Mouse (Mus musculus) neural tube, embryonic 12.5 days (tissue): ENCODE data around the gene Asb7. TPM values are rescaled to one million over a fixed set of nuclear protein-coding genes. Genes with fewer than 3 reads are reported as not detected.

Source experiments
- ATAC-seq: fragments of 200-750 bp; cut with Nextera tagmentation; 2 replicates; pipeline ENCODE4 v1.8.0; 2017; ENCODE audit warnings: low read depth, mild to moderate bottlenecking, moderate TSS enrichment, moderate library complexity; ENCODE audit not compliant: low FRiP score
- H3K27ac ChIP-seq: fragments of 300-500 bp; sonication (generic); 2 replicates; pipeline ENCODE4 v1.5.1; 2016
- H3K27me3 ChIP-seq: fragments of 300-500 bp; sonication (generic); replicated peaks from 2 replicates; pipeline ENCODE4 v1.6.1; 2016; ENCODE audit warnings: mild to moderate bottlenecking
- H3K36me3 ChIP-seq: fragments of 300-500 bp; sonication (generic); 2 replicates; pipeline ENCODE4 v1.6.1; 2016; ENCODE audit warnings: mild to moderate bottlenecking
- H3K4me1 ChIP-seq: fragments of 300-500 bp; sonication (generic); 2 replicates; pipeline ENCODE4 v1.6.1; 2016
- H3K4me2 ChIP-seq: fragments of 300-500 bp; sonication (generic); replicated peaks from 2 replicates; pipeline ENCODE4 v1.6.1; 2016; ENCODE audit warnings: mild to moderate bottlenecking
- H3K4me3 ChIP-seq: fragments of 300-500 bp; sonication (generic); 2 replicates; pipeline ENCODE4 v1.5.1; 2016
- H3K9ac ChIP-seq: fragments of 300-500 bp; sonication (generic); 2 replicates; pipeline ENCODE4 v1.6.1; 2016; ENCODE audit warnings: mild to moderate bottlenecking
- H3K9me3 ChIP-seq: fragments of 300-500 bp; sonication (generic); 2 replicates; pipeline ENCODE4 v1.6.1; 2016; ENCODE audit warnings: mild to moderate bottlenecking
- WGBS: fragments of 180-500 bp; shearing (Covaris S2); methylation state at CpG from one replicate; pipeline ENCODE4 v1.1.7; 2016; 5-methylcytosine and 5-hydroxymethylcytosine counted together
- polyA plus RNA-seq: library from polyadenylated mRNA; unstranded; fragments of >200 nt; fragmentation: Nextera tagmentation; extraction: Ambion mirVana; gene quantifications from 2 replicates; pipeline ENCODE4 v1.2.1, GENCODE M21; 2016

The Asb7 gene
- 19.0 and 22.5 TPM in 2 replicates for polyA plus RNA-seq

GRCm38 (mm10) chr7:66689294-66689619 is at the start of gene Asb7:
Asb7 (minus strand) TSS chr7:66689596.
- WGBS = under 1% methylated on average over 17 of the region's 18 CpGs
- no peaks in the 10 kb centered on the region for H3K27me3 ChIP-seq
- H3K36me3 ChIP-seq = no peaks in the 10 kb centered on the region
- no peaks in the 10 kb centered on the region for H3K9me3 ChIP-seq
- peak within 1 kb of the TSS; percentile 73 for H3K4me3 ChIP-seq
- H3K4me2 ChIP-seq = peak within 1 kb of the TSS; percentile 97
- H3K4me1 ChIP-seq = peaks cover 11% of the 10 kb centered on the region
- peak within 1 kb of the TSS; percentile 87 for H3K9ac ChIP-seq
- ATAC-seq = peak; percentile 95; the same call in 1 of the 2 replicates
- peak within 1 kb of the TSS; percentile 74; the same call in 1 of the 2 replicates for H3K27ac ChIP-seq

GRCm38 (mm10) chr7:66737418-66737817 is 48.0 kb upstream of the Asb7 start:
- H3K4me2 ChIP-seq = no peak overlapping the region
- H3K9ac ChIP-seq = no peak overlapping the region
- H3K4me3 ChIP-seq = no peak overlapping the region
- WGBS = 93% methylated on average over 4 of the region's 4 CpGs
- no peaks in the 10 kb centered on the region for H3K4me1 ChIP-seq
- H3K36me3 ChIP-seq = no peaks in the 10 kb centered on the region
- no peak overlapping the region for H3K27ac ChIP-seq
- no peak for ATAC-seq
- no peaks in the 10 kb centered on the region for H3K9me3 ChIP-seq
- H3K27me3 ChIP-seq = no peaks in the 10 kb centered on the region

- 94% methylated on average over 6 of the region's 6 CpGs for WGBS
Observed at GRCm38 (mm10) chr7:66734993-66735392, 45.6 kb upstream of the Asb7 start.

GRCm38 (mm10) chr7:66734466-66734865 is 45.1 kb upstream of the Asb7 start:
- H3K27me3 ChIP-seq = no peaks in the 10 kb centered on the region
- H3K4me2 ChIP-seq = no peak overlapping the region
- ATAC-seq = no peak
- no peaks in the 10 kb centered on the region for H3K4me1 ChIP-seq
- no peak overlapping the region for H3K4me3 ChIP-seq
- H3K9me3 ChIP-seq = no peaks in the 10 kb centered on the region
- no peak overlapping the region for H3K9ac ChIP-seq
- H3K36me3 ChIP-seq = no peaks in the 10 kb centered on the region
- H3K27ac ChIP-seq = no peak overlapping the region
- WGBS = 94% methylated on average over 4 of the region's 4 CpGs

More at GRCm38 (mm10) chr7:66734993-66735392, 45.6 kb upstream of the Asb7 start:
- Histone ChIP-seq H3K9ac (no peak overlapping the region), H3K27ac (no peak overlapping the region), H3K4me2 (no peak overlapping the region), H3K36me3 (no peaks in the 10 kb centered on the region), H3K4me3 (no peak overlapping the region), H3K4me1 (no peaks in the 10 kb centered on the region), H3K27me3 (no peaks in the 10 kb centered on the region), H3K9me3 (no peaks in the 10 kb centered on the region)
- no peak for ATAC-seq

- 94% methylated on average over 11 of the region's 11 CpGs for WGBS
- no peak overlapping the region for H3K4me2 ChIP-seq
- no peaks in the 10 kb centered on the region for H3K4me1 ChIP-seq
- no peaks in the 10 kb centered on the region for H3K9me3 ChIP-seq
- ATAC-seq = no peak
- H3K4me3 ChIP-seq = no peak overlapping the region
- no peak overlapping the region for H3K9ac ChIP-seq
- H3K27me3 ChIP-seq = no peaks in the 10 kb centered on the region
- H3K36me3 ChIP-seq = no peaks in the 10 kb centered on the region
- no peak overlapping the region for H3K27ac ChIP-seq
Observed at GRCm38 (mm10) chr7:66733882-66734281, 44.5 kb upstream of the Asb7 start.

- Histone ChIP-seq H3K4me1 (no peaks in the 10 kb centered on the region), H3K4me2 (no peak overlapping the region), H3K27me3 (no peaks in the 10 kb centered on the region), H3K4me3 (no peak overlapping the region), H3K27ac (no peak overlapping the region), H3K36me3 (no peaks in the 10 kb centered on the region), H3K9me3 (no peaks in the 10 kb centered on the region), H3K9ac (no peak overlapping the region)
- ATAC-seq = no peak
- WGBS = 93% methylated on average over 17 of the region's 17 CpGs
Observed at GRCm38 (mm10) chr7:66733431-66733830, 44.0 kb upstream of the Asb7 start.

- H3K27me3 ChIP-seq = peaks cover 29% of the 10 kb centered on the region
- H3K4me2 ChIP-seq = no peak overlapping the region
- H3K36me3 ChIP-seq = no peaks in the 10 kb centered on the region
- 94% methylated on average over 2 of the region's 2 CpGs for WGBS
- H3K4me3 ChIP-seq = no peak overlapping the region
- no peaks in the 10 kb centered on the region for H3K4me1 ChIP-seq
- H3K27ac ChIP-seq = no peak overlapping the region
- H3K9me3 ChIP-seq = no peaks in the 10 kb centered on the region
- ATAC-seq = no peak
- H3K9ac ChIP-seq = no peak overlapping the region
Observed at GRCm38 (mm10) chr7:66729232-66729631, 39.8 kb upstream of the Asb7 start.

GRCm38 (mm10) chr7:66728072-66728471 is 38.7 kb upstream of the Asb7 start:
- no peak for ATAC-seq
- Histone ChIP-seq H3K9ac (no peak overlapping the region), H3K36me3 (no peaks in the 10 kb centered on the region), H3K27ac (no peak overlapping the region), H3K27me3 (peaks cover 33% of the 10 kb centered on the region), H3K9me3 (no peaks in the 10 kb centered on the region), H3K4me1 (no peaks in the 10 kb centered on the region; the same call in 1 of the 2 replicates), H3K4me2 (no peak overlapping the region), H3K4me3 (no peak overlapping the region)
- 96% methylated on average over 6 of the region's 6 CpGs for WGBS

GRCm38 (mm10) chr7:66724954-66725353 is 35.6 kb upstream of the Asb7 start:
- no peak overlapping the region for H3K4me2 ChIP-seq
- H3K27ac ChIP-seq = no peak overlapping the region
- H3K9ac ChIP-seq = no peak overlapping the region
- no peak for ATAC-seq
- no peak overlapping the region for H3K4me3 ChIP-seq
- H3K4me1 ChIP-seq = no peaks in the 10 kb centered on the region; the same call in 1 of the 2 replicates
- no peaks in the 10 kb centered on the region for H3K36me3 ChIP-seq
- no peaks in the 10 kb centered on the region for H3K9me3 ChIP-seq
- WGBS = 83% methylated on average over 6 of the region's 6 CpGs
- H3K27me3 ChIP-seq = peaks cover 34% of the 10 kb centered on the region

GRCm38 (mm10) chr7:66724514-66724913 is 35.1 kb upstream of the Asb7 start:
- Histone ChIP-seq H3K27me3 (peaks cover 34% of the 10 kb centered on the region), H3K27ac (no peak overlapping the region), H3K9me3 (no peaks in the 10 kb centered on the region), H3K36me3 (no peaks in the 10 kb centered on the region), H3K9ac (no peak overlapping the region), H3K4me2 (no peak overlapping the region), H3K4me1 (no peaks in the 10 kb centered on the region; the same call in 1 of the 2 replicates), H3K4me3 (no peak overlapping the region)
- WGBS = 38% methylated on average over 4 of the region's 4 CpGs
- ATAC-seq = peak; percentile 61

- Histone ChIP-seq H3K9ac (no peak overlapping the region), H3K27ac (no peak overlapping the region), H3K4me3 (no peak overlapping the region), H3K4me1 (no peaks in the 10 kb centered on the region), H3K27me3 (no peaks in the 10 kb centered on the region), H3K9me3 (no peaks in the 10 kb centered on the region), H3K4me2 (no peak overlapping the region), H3K36me3 (peaks cover 50% of the 10 kb centered on the region)
- 78% methylated on average over 2 of the region's 2 CpGs for WGBS
- no peak for ATAC-seq
Observed at GRCm38 (mm10) chr7:66711166-66711565, 21.8 kb upstream of the Asb7 start.

- H3K4me3 ChIP-seq = no peak overlapping the region
- no peaks in the 10 kb centered on the region for H3K4me1 ChIP-seq
- H3K36me3 ChIP-seq = peaks cover 28% of the 10 kb centered on the region
- no peaks in the 10 kb centered on the region for H3K27me3 ChIP-seq
- no peak overlapping the region for H3K27ac ChIP-seq
- no peak overlapping the region for H3K4me2 ChIP-seq
- H3K9me3 ChIP-seq = no peaks in the 10 kb centered on the region
- WGBS = 93% methylated on average over 3 of the region's 3 CpGs
- ATAC-seq = no peak
- H3K9ac ChIP-seq = no peak overlapping the region
Observed at GRCm38 (mm10) chr7:66704631-66705030, 15.2 kb upstream of the Asb7 start.

- peaks cover 25% of the 10 kb centered on the region for H3K36me3 ChIP-seq
- H3K9ac ChIP-seq = no peak overlapping the region
- H3K27me3 ChIP-seq = no peaks in the 10 kb centered on the region
- H3K4me2 ChIP-seq = no peak overlapping the region
- ATAC-seq = no peak
- no peaks in the 10 kb centered on the region for H3K4me1 ChIP-seq
- 96% methylated on average over 7 of the region's 7 CpGs for WGBS
- no peaks in the 10 kb centered on the region for H3K9me3 ChIP-seq
- no peak overlapping the region for H3K4me3 ChIP-seq
- H3K27ac ChIP-seq = no peak overlapping the region
Observed at GRCm38 (mm10) chr7:66702721-66703120, 13.3 kb upstream of the Asb7 start.
